Mouse (Mus musculus) C2C12 (cell line): ENCODE measurements around the gene Cyp1b1.

Experiments
- CTCF ChIP-seq: IDR thresholded peaks from one replicate; pipeline ENCODE4 v1.5.1; 2011; ENCODE audit not compliant: control insufficient read depth, insufficient read depth, insufficient read length
- FOSL1 ChIP-seq: IDR thresholded peaks from one replicate; pipeline ENCODE4 v1.8.0; 2011; ENCODE audit warnings: mild to moderate bottlenecking, low read length; ENCODE audit not compliant: poor library complexity, insufficient read depth, severe bottlenecking
- MAX ChIP-seq: IDR thresholded peaks from one replicate; pipeline ENCODE4 v1.6.1; 2011; ENCODE audit warnings: mild to moderate bottlenecking, control low read depth
- MYOD1 ChIP-seq: IDR thresholded peaks from one replicate; pipeline ENCODE4 v1.6.1; 2011; ENCODE audit warnings: low read depth; ENCODE audit not compliant: control insufficient read depth, insufficient read length
- USF1 ChIP-seq: IDR thresholded peaks from one replicate; pipeline ENCODE4 v1.6.1; 2011; ENCODE audit warnings: low read depth, mild to moderate bottlenecking, control low read depth, moderate library complexity

DNA sequence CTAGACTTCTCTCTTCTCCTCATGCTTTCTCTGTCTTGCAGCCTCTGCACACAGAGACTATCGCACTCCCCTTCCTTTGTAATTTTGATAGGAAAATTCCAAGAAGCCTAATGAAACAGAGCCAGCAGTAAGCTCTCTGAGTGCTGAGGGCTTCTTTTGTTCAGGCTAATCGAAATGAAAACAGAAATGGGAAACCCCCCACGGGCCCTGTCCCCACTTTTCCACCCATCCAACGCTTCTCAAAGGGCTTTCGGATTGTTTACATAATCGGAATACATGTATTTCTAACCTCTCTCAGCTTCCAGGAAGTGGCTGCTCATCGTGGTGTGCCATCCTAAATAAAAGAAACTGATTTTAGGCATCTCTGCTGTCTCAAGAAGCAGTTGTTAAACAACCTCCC is 6.7 kb downstream of the Cyp1b1 start:
- no peak for TF ChIP-seq CTCF
- TF ChIP-seq MAX = no peak
- no peak for TF ChIP-seq MYOD1
- no peak for TF ChIP-seq FOSL1
- TF ChIP-seq USF1 = no peak
